9 mouse cellular contexts compared by ENCODE assay signal in the genomic region with DNA sequence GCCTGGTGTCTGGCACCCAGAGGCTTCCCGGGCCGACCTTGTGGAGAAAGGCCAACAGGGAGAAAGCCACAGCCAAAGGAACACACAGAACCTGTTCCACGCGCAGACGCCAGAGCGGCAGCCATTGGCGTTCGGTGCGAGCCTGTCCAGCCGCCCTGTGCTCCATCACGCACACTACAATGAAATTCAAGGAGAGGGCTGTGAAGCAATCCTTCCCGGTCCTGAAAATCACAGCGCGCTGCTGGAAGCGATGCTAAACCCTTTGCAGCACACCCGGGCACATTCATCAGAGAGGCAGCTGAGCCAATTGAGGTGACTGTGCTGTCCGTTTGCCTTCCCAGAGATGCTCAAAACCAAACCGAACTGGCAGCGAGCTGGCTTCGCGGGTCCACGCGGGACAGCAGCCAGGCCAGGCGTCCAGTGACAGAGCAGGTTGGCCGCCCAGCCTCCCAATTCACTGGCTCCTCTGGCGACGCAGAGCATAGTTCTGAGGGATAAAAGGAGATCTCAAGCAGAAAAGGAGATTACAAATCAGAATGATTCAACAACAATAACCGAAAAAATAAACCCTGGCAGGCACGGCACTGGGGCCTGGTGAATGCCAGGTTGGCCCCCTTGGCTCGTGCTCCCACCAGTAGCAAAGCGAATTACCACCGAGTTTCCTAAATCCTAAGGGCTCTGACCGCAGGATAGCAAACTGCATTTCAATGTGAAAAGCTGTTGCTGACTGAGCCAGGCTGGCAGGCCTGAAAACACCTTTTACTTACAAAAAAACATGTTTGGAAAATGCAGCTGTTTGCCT.
DNase-seq lines count a peak whose midpoint lies in the region; ATAC-seq and TF ChIP-seq lines count a peak whose summit lies in the region.
"Had no signal": no experiment of that assay in that cellular context is flagged by ENCODE, and none has a peak within 500 bp of the region (broad histone marks: within the 10 kb centered on the region; RNA-seq: fewer than 3 reads in every experiment).

No protein-coding gene starts in this region.

- no peaks in the 10 kb centered on the region for H3K79me2 ChIP-seq in myocyte (ENCODE audit: control insufficient read depth, insufficient read depth)

- peak overlapping the region; percentile 62 for H3K4me2 ChIP-seq in forebrain, embryonic 15.5 days (replicated peaks)
- H3K4me2 ChIP-seq in hindbrain, embryonic 11.5 days (replicated peaks; ENCODE audit: low read depth, low read length) = peak overlapping the region; percentile 53
- H3K4me2 ChIP-seq in myocyte (ENCODE audit: low read depth) = peak overlapping the region; percentile 18
- H3K4me2 ChIP-seq: liver, embryonic 15.5 days had no signal

- peak overlapping the region; percentile 31 for H3K4me3 ChIP-seq in forebrain, embryonic 15.5 days
- peak overlapping the region; percentile 26 for H3K4me3 ChIP-seq in hindbrain, embryonic 11.5 days (ENCODE audit: low read depth, low read length)
- no peak overlapping the region for H3K4me3 ChIP-seq in myocyte
- H3K4me3 ChIP-seq: liver, embryonic 15.5 days had no signal

- peak overlapping the region; percentile 46 for H3K9ac ChIP-seq in forebrain, embryonic 15.5 days (replicated peaks)
- H3K9ac ChIP-seq in hindbrain, embryonic 11.5 days (ENCODE audit: low read depth, low read length) = peak overlapping the region; percentile 53
- H3K9ac ChIP-seq: liver, embryonic 15.5 days had no signal

- H3K9me3 ChIP-seq in forebrain, embryonic 15.5 days = no peaks in the 10 kb centered on the region; the same call in 1 of the 2 replicates
- no peaks in the 10 kb centered on the region; the same call in 1 of the 2 replicates for H3K9me3 ChIP-seq in hindbrain, embryonic 11.5 days (ENCODE audit: control insufficient read depth, low read length)
- H3K9me3 ChIP-seq: liver, embryonic 15.5 days had no signal

- H3K36me3 ChIP-seq in forebrain, embryonic 15.5 days = no peaks in the 10 kb centered on the region
- no peaks in the 10 kb centered on the region for H3K36me3 ChIP-seq in hindbrain, embryonic 11.5 days (ENCODE audit: control insufficient read depth, insufficient read depth, low read length)
- no peaks in the 10 kb centered on the region for H3K36me3 ChIP-seq in myocyte (ENCODE audit: control insufficient read depth, insufficient read depth)
- H3K36me3 ChIP-seq: liver, embryonic 15.5 days had no signal

- peak; percentile 51 for DNase-seq in R1 (ENCODE audit: low read depth, low spot score)
- peak; percentile 31 for DNase-seq in cerebellum, adult 11 months
- DNase-seq in hindbrain, embryonic 11.5 days (ENCODE audit: low spot score) = peak; percentile 62
- DNase-seq in left cerebral cortex, postnatal 36 days (ENCODE audit: low spot score in 2 of 2) = peak; percentile 19 to 32
- no peak for DNase-seq in thymus, postnatal 10 days (ENCODE audit: low spot score in 2 of 2)
- no peak for DNase-seq in spleen, postnatal 10 days (ENCODE audit: low spot score in 2 of 2)

- 1% methylated on average over 33 of the region's 33 CpGs for WGBS in forebrain, embryonic 15.5 days
- 1% methylated on average over 33 of the region's 33 CpGs for WGBS in hindbrain, embryonic 11.5 days

- no peak overlapping the region for H3ac ChIP-seq in myocyte (ENCODE audit: control insufficient read depth, insufficient read length)

- no peak for TF ChIP-seq POLR2A in myocyte (IDR thresholded peaks at IDR 0.05; ENCODE audit: insufficient read length, low read depth)

- peak overlapping the region; percentile 29; the same call in 1 of the 2 replicates for H3K27ac ChIP-seq in forebrain, embryonic 15.5 days (replicated peaks)
- peak overlapping the region; percentile 47; the same call in 1 of the 2 replicates for H3K27ac ChIP-seq in hindbrain, embryonic 11.5 days (ENCODE audit: low read depth, low read length)
- H3K27ac ChIP-seq: liver, embryonic 15.5 days had no signal

- H3K4me1 ChIP-seq in forebrain, embryonic 15.5 days = peaks cover 24% of the 10 kb centered on the region
- peaks cover 6% of the 10 kb centered on the region; the same call in 1 of the 2 replicates for H3K4me1 ChIP-seq in hindbrain, embryonic 11.5 days (replicated peaks; ENCODE audit: control insufficient read depth, insufficient read depth, low read length)
- H3K4me1 ChIP-seq: liver, embryonic 15.5 days had no signal

- peak; percentile 87 for ATAC-seq in forebrain, embryonic 15.5 days (replicated peaks)
- 0 out of 2 replicates have a peak, but pooled peaks have one; percentile 13 for ATAC-seq in hindbrain, embryonic 11.5 days (ENCODE audit: low FRiP score)

- intact Hi-C loops in left cerebral cortex, postnatal 36 days (cut with DNase I) = loop anchor here (5.0 kb wide), 1 partner anchor 84 kb away; a partner anchor contains a TSS

- peaks cover 39% of the 10 kb centered on the region for H3K27me3 ChIP-seq in forebrain, embryonic 15.5 days
- peaks cover 34% of the 10 kb centered on the region for H3K27me3 ChIP-seq in hindbrain, embryonic 11.5 days (ENCODE audit: control insufficient read depth, insufficient read depth, low read length)
- H3K27me3 ChIP-seq in myocyte (ENCODE audit: control insufficient read depth, insufficient read depth, insufficient read length) = peaks cover 9% of the 10 kb centered on the region

TF ChIP-seq in myocyte, 11 proteins besides CTCF, POLR2A, EP300 and RAD21:
- TF ChIP-seq MYOG (IDR thresholded peaks at IDR 0.05; ENCODE audit: control insufficient read depth in 1 of 3, insufficient read depth in 1 of 3, insufficient read length in 2 of 3, low read depth in 2 of 3) (no peak), POLR2AphosphoS2 (IDR thresholded peaks at IDR 0.05; ENCODE audit: insufficient read length, low read depth) (no peak), MAX (IDR thresholded peaks at IDR 0.05; ENCODE audit: low read depth) (no peak), SRF (IDR thresholded peaks at IDR 0.05; ENCODE audit: control insufficient read depth, insufficient read length, low read depth) (no peak), TCF12 (IDR thresholded peaks at IDR 0.05; ENCODE audit: insufficient read depth, poor library complexity, severe bottlenecking) (no peak), REST (IDR thresholded peaks at IDR 0.05; ENCODE audit: insufficient read depth, insufficient read length) (no peak), CEBPB (IDR thresholded peaks at IDR 0.05; ENCODE audit: insufficient read depth, poor library complexity, severe bottlenecking) (no peak)

Comparison
In these comparisons a context has a peak if more than half of its experiments do, and no peak if none do; other contexts are left out.
1. DNase-seq: peak in R1 (single experiment), cerebellum, adult 11 months (single experiment), hindbrain, embryonic 11.5 days (single experiment) and left cerebral cortex, postnatal 36 days (2 of 2); none in thymus, postnatal 10 days (0 of 2) and spleen, postnatal 10 days (0 of 2).
2. Peak in every context shown above with its lines, with median percentiles within 50 percentile points of each other: H3K4me2 ChIP-seq.